ENCODE assay signal across 16 mouse cellular contexts in genomic region chr6:64731621-64732320, GRCm38 (mm10). TPM values are rescaled to one million over a fixed set of nuclear protein-coding genes. Genes with fewer than 3 reads are reported as not detected.
"Had no signal": no experiment of that assay in that cellular context is flagged by ENCODE, and none has a peak within 500 bp of the region (broad histone marks: within the 10 kb centered on the region; RNA-seq: fewer than 3 reads in every experiment).

No protein-coding gene starts in this region.

- ATAC-seq: liver, postnatal 0 days had no signal

- H3K27ac ChIP-seq: kidney, postnatal 0 days; limb, embryonic 12.5 days; liver, embryonic 13.5 days; lung, embryonic 15.5 days; macrophage; stomach, postnatal 0 days had no signal

- H3K9me3 ChIP-seq: limb, embryonic 12.5 days; liver, embryonic 13.5 days; lung, embryonic 15.5 days had no signal

- H3K4me3 ChIP-seq: limb, embryonic 12.5 days; liver, embryonic 13.5 days; lung, embryonic 15.5 days; megakaryocyte, embryonic 14.5 days had no signal

- H3K36me3 ChIP-seq: limb, embryonic 12.5 days; liver, embryonic 13.5 days; lung, embryonic 15.5 days had no signal

- H3K9ac ChIP-seq: limb, embryonic 12.5 days; liver, embryonic 13.5 days; liver, postnatal 0 days; lung, embryonic 15.5 days had no signal

- H3K4me2 ChIP-seq: limb, embryonic 12.5 days; liver, embryonic 13.5 days; lung, embryonic 15.5 days had no signal

- DNase-seq: kidney, postnatal 36 days; liver; liver, embryonic 13.5 days; liver, postnatal 0 days; lung, postnatal 14 days; thymus, postnatal 4 days had no signal

RNA-seq across cellular contexts. Expression of gene Atoh1, which starts 2.8 kb away (rescaled TPM):
- total RNA-seq: layer of hippocampus, adult 18-20 months; layer of hippocampus, postnatal 10 days; left cerebral cortex, postnatal 36 days had no signal
- polyA plus RNA-seq: limb, embryonic 12.5 days; liver, embryonic 13.5 days; liver, postnatal 0 days; lung, embryonic 15.5 days; macrophage; midbrain, postnatal 0 days had no signal
